Mouse (Mus musculus) lung, embryonic 14.5 days (tissue): Measurements from ENCODE around the gene Washc2. TPM values are rescaled to one million over a fixed set of nuclear protein-coding genes. Genes with fewer than 3 reads are reported as not detected.

ENCODE experiments used
- ATAC-seq: fragments of 200-750 bp; cut with Nextera tagmentation; 2 replicates; pipeline ENCODE4 v1.8.0; 2017; ENCODE audit warnings: mild to moderate bottlenecking, moderate TSS enrichment, moderate library complexity; ENCODE audit not compliant: insufficient read depth
- DNase-seq: peaks from one replicate; pipeline ENCODE4 v3.0.0-alpha.2; 2015
- H3K27ac ChIP-seq: fragments of 300-500 bp; sonication (generic); 2 replicates; pipeline ENCODE4 v1.5.1; 2014; ENCODE audit warnings: low read depth, mild to moderate bottlenecking, moderate library complexity
- H3K27me3 ChIP-seq: fragments of 300-500 bp; sonication (generic); 2 replicates; pipeline ENCODE4 v1.6.1; 2014; ENCODE audit warnings: low read length, control low read depth; ENCODE audit not compliant: insufficient read depth
- H3K36me3 ChIP-seq: fragments of 300-500 bp; sonication (generic); 2 replicates; pipeline ENCODE4 v1.6.1; 2014; ENCODE audit warnings: control low read depth; ENCODE audit not compliant: insufficient read depth
- H3K4me1 ChIP-seq: fragments of 300-500 bp; sonication (generic); 2 replicates; pipeline ENCODE4 v1.6.1; 2014; ENCODE audit warnings: antibody characterized with exemption, control low read depth; ENCODE audit not compliant: insufficient read depth
- H3K4me2 ChIP-seq: fragments of 300-500 bp; sonication (generic); 2 replicates; pipeline ENCODE4 v1.6.1; 2014; ENCODE audit warnings: mild to moderate bottlenecking
- H3K4me3 ChIP-seq: fragments of 300-500 bp; sonication (generic); 2 replicates; pipeline ENCODE4 v1.5.1; 2014; ENCODE audit warnings: low read depth, low read length
- H3K9ac ChIP-seq: fragments of 300-500 bp; sonication (generic); 2 replicates; pipeline ENCODE4 v1.6.1; 2014
- H3K9me3 ChIP-seq: fragments of 300-500 bp; sonication (generic); 2 replicates; pipeline ENCODE4 v1.6.1; 2016; ENCODE audit warnings: low read depth, low read length, control low read depth
- CTCF ChIP-seq: IDR thresholded peaks from 2 replicates; pipeline ENCODE4 v1.5.1; 2016; ENCODE audit warnings: antibody characterized with exemption, low read depth
- WGBS: fragments of 180-500 bp; shearing (Covaris S2); extraction: QIAGEN DNeasy Blood & Tissue Kit; methylation state at CpG from one replicate; pipeline ENCODE4 v1.1.7; 2014; 5-methylcytosine and 5-hydroxymethylcytosine counted together
- polyA plus RNA-seq: library from polyadenylated mRNA; unstranded; fragments of >200 nt; fragmentation: Nextera tagmentation; extraction: Ambion mirVana; gene quantifications from 2 replicates; pipeline ENCODE4 v1.2.1, GENCODE M21; 2014

Gene Washc2
- polyA plus RNA-seq, 1 experiment from 2014 or later = 42.4 TPM

DNA sequence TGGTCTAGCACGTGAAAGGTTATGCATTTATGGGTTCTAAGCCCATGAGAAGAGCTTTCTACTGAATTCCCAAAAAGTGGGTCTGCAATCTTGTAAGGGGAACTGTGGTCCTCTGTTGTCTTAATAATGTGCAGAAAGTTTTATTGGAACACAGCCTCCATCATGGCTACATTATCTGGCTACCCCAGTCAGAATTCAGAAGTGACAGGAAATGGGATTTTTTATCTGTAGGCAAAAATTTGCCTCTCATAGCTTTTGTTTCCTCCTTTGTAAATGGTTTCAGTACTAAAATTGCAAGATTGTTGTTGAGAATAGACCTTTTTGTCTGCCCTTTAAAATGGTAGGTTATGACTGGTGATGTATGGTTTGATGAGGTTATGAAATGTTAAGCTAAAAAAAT, 55.0 kb downstream of the Washc2 start:
- DNase-seq (no peak), ATAC-seq (no peak)
- H3K36me3 ChIP-seq = peaks cover 23% of the 10 kb centered on the region
- no peak overlapping the region for H3K9ac ChIP-seq
- no peaks in the 10 kb centered on the region for H3K4me1 ChIP-seq
- H3K9me3 ChIP-seq = no peaks in the 10 kb centered on the region
- H3K27ac ChIP-seq = no peak overlapping the region
- no peak overlapping the region for H3K4me2 ChIP-seq
- no peak overlapping the region for H3K4me3 ChIP-seq
- WGBS = 91% methylated on average over 1 of the region's 1 CpGs
- no peaks in the 10 kb centered on the region for H3K27me3 ChIP-seq
- no peak for TF ChIP-seq CTCF

DNA sequence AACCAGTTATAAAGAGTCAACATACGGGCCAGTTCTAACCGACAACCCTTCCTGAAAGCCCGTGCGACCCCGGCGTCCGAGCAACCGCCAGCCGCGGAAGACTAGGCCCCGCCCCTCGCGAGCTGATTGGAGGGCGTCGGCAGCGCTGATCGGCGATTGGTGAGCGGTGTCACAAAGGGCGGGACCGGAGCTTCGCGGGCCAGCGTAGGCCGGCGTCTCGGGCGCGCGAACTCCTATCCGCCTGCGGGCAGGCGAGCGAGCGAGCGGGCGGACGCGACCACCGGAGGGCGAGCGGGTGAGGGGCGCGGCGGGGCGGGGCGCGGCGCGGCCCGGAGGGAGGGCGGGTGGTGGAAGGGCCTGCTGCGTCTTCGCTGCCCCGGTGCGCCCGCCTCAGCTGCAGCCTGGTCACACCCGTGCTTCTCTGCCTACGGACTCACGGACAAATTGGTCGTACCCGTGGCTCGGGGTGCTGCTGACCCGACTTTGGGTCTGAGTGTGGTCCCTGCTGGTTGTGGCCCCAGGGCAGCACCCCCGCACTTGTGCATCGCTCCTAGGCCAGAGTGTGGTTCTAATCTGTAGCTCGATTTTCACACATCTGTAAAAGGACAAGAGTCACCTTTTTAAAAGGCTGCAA, 56.3 kb downstream of the Washc2 start, which contains the start of gene Zfand4:
Zfand4 (plus strand) TSS at position 205 of the 634 bp plus-strand sequence.
- Histone ChIP-seq H3K27me3 (no peaks in the 10 kb centered on the region), H3K9me3 (no peaks in the 10 kb centered on the region), H3K36me3 (peaks cover 12% of the 10 kb centered on the region; the same call in 1 of the 2 replicates), H3K27ac (peak within 1 kb of the TSS; percentile 80), H3K4me2 (peak within 1 kb of the TSS; percentile 81), H3K9ac (peak within 1 kb of the TSS; percentile 74), H3K4me3 (peak within 1 kb of the TSS; percentile 60), H3K4me1 (no peaks in the 10 kb centered on the region)
- ATAC-seq (peak; percentile 98), DNase-seq (peak; percentile 97)
- under 1% methylated on average over 60 of the region's 67 CpGs for WGBS
- TF ChIP-seq CTCF = no peak

- Histone ChIP-seq H3K9ac (peak overlapping the region; percentile 74; the same call in 1 of the 2 replicates), H3K4me3 (peak overlapping the region; percentile 60), H3K4me1 (no peaks in the 10 kb centered on the region), H3K4me2 (peak overlapping the region; percentile 81), H3K27ac (no peak overlapping the region), H3K9me3 (no peaks in the 10 kb centered on the region), H3K27me3 (no peaks in the 10 kb centered on the region), H3K36me3 (peaks cover 12% of the 10 kb centered on the region; the same call in 1 of the 2 replicates)
- no peak for TF ChIP-seq CTCF
- DNase-seq (peak; percentile 21), ATAC-seq (no peak)
- WGBS = 80% methylated on average over 11 of the region's 11 CpGs
These were observed 57.0 kb downstream of the Washc2 start for GRCm38 (mm10) chr6:116264836-116265235.

DNA sequence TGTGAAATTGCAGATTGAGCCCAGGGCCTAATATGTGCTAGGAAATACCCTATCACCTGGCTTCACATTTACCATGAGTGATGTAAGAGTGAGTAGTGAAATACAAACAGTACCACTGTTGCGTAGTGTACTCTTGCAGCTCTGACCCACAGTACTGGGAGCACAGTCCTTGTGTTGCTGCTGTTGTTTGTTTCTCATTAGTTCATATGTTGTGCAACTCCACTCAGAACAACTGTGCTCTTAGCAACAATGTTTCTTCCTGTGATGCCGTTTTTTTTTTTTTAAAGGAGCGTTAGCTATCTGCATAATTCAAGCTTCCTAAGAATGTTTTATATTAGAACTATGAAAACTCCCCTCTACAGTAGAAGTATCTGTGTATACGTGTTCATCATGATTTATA, 57.8 kb downstream of the Washc2 start:
- Histone ChIP-seq H3K36me3 (peaks cover 12% of the 10 kb centered on the region; the same call in 1 of the 2 replicates), H3K27ac (no peak overlapping the region), H3K4me3 (no peak overlapping the region), H3K4me2 (peak overlapping the region; percentile 50), H3K4me1 (no peaks in the 10 kb centered on the region), H3K9ac (no peak overlapping the region), H3K27me3 (no peaks in the 10 kb centered on the region), H3K9me3 (no peaks in the 10 kb centered on the region)
- no peak for TF ChIP-seq CTCF
- 71% methylated on average over 4 of the region's 4 CpGs for WGBS
- DNase-seq = no peak
- ATAC-seq = no peak

DNA sequence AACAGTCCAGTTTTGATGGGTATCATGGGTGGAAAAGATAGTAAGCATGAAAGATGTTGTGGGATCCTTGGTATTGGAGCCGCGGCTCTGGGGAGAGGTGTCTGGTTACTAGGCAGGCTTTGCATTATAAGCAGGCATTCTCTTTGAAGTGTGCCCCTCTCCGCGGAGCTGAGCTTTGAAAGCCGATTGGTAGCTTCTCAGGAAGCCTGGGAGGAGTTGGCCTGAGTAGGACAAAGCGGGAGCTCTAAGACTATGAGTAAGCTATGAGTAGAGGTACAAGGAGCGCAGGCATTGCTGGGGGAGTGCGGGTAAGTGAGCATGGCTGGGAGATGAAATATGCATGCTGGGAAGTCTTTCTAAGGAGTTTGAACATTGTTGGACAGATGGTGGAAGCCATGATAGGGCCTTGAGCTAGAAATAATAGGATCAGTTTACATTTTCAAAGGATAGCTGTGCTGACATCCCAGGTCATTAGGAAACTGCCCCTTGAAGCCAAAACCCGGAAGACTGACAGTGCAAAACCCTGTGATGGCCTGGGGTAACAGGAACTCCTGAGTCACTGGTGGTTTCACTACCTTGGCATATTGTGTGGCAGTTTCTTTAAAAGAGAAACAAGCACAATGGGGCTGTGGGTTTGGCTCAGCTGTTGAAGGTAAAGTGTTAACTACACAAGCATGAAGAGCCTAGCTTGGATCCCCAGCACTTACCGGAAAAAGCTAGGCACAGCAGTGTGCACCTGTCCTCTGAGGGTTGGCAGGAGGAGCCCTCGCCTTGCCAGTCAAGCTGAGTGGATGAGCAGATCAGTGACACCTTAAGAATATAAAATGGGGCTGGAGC, 58.7 kb downstream of the Washc2 start:
- 25% methylated on average over 11 of the region's 11 CpGs for WGBS
- H3K27me3 ChIP-seq = no peaks in the 10 kb centered on the region
- H3K27ac ChIP-seq = no peak overlapping the region
- H3K4me2 ChIP-seq = peak overlapping the region; percentile 50
- no peaks in the 10 kb centered on the region for H3K4me1 ChIP-seq
- DNase-seq (peak; percentile 69), ATAC-seq (peak; percentile 28)
- no peak for TF ChIP-seq CTCF
- no peak overlapping the region for H3K9ac ChIP-seq
- peak overlapping the region; percentile 14 for H3K4me3 ChIP-seq
- peaks cover 11% of the 10 kb centered on the region; the same call in 1 of the 2 replicates for H3K36me3 ChIP-seq
- H3K9me3 ChIP-seq = no peaks in the 10 kb centered on the region

GRCm38 (mm10) chr6:116267110-116267423, 59.2 kb downstream of the Washc2 start:
- no peaks in the 10 kb centered on the region for H3K27me3 ChIP-seq
- H3K4me2 ChIP-seq = no peak overlapping the region
- H3K9ac ChIP-seq = no peak overlapping the region
- DNase-seq (no peak), ATAC-seq (no peak)
- H3K4me3 ChIP-seq = no peak overlapping the region
- peaks cover 5% of the 10 kb centered on the region; the same call in 1 of the 2 replicates for H3K36me3 ChIP-seq
- no peaks in the 10 kb centered on the region for H3K9me3 ChIP-seq
- WGBS = 88% methylated on average over 1 of the region's 1 CpGs
- H3K4me1 ChIP-seq = no peaks in the 10 kb centered on the region
- no peak for TF ChIP-seq CTCF
- no peak overlapping the region for H3K27ac ChIP-seq

DNA sequence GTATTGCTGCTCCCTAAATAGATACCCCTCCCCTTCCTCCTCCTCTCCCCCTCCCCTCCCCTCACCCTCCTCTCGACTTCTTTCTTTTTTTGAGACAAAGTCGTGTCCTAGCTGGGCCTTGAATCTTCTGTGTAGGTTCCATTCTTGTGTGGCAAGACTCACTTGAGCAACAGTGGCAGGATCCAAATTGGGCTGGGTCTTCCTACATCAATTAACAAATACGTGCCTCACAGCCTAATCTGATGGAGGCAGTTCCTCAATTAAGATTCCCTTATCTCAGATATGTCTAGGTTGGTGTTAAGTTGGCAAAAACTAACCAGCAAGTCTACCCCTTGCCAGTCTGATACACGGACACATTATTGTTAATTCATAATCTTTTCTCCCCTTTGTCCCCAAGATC, 67.9 kb downstream of the Washc2 start:
- TF ChIP-seq CTCF = no peak
- Histone ChIP-seq H3K9me3 (no peaks in the 10 kb centered on the region), H3K36me3 (0 out of 2 replicates have a peak, but pooled peaks cover 4% of the 10 kb centered on the region), H3K27ac (no peak overlapping the region), H3K9ac (no peak overlapping the region), H3K4me3 (no peak overlapping the region), H3K4me1 (no peaks in the 10 kb centered on the region), H3K27me3 (no peaks in the 10 kb centered on the region), H3K4me2 (no peak overlapping the region)
- ATAC-seq = no peak
- no peak for DNase-seq
- WGBS = 69% methylated on average over 4 of the region's 4 CpGs
